Mouse (Mus musculus): Measurements from ENCODE around the gene Tmem14a. TPM values are rescaled to one million over a fixed set of nuclear protein-coding genes. Genes with fewer than 3 reads are reported as not detected.
"Not testable (repeated sequence)": the region's sequence is repeated elsewhere in the genome, so short reads cannot be mapped to it uniquely, and the experiment has no call there.

Tmem14a gene
- polyA plus RNA-seq, 1 experiment from 2014 or later: 9.6 TPM

DNA sequence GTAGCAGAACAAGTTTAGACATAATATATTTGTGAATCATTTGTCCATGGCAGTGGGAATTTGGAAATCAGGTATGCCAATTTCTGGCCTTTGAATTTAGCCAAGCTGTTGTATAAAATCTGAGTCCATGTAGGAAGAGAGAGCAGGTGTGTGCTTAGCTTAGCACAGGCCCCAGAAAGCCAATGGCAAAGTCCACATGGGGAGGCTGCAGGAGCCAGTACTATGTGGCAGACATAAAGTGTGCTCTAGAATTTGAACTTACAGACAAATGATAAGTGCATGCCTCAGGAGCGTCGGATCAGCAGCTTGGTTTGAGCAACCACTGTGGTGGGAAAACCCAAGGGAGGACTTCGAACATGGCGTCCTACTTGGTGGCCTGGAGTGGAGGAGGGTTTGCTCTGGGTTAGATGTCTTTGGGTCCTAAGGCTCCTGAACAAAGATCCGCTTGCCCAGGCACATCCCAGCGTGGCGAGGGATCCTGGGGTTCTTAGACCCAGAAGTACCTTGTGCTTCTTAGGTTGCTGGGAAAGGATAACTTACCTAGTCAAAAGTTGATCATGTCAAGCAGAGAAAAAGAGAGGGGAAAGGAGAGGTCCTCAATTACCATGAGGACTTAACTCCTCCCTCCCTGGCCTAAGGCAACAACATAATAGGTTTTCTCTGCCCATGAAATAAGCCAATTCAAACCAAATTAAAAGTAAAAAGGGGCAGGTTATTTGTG lies 37.4 kb downstream of the Tmem14a start:
- no peak overlapping the region for H3K9ac ChIP-seq
- H3K27me3 ChIP-seq: no peaks in the 10 kb centered on the region
- ATAC-seq (replicated peaks; ENCODE audit: insufficient number of reproducible peaks, insufficient read depth, low FRiP score, low read depth): no peak
- no peak overlapping the region for H3K4me3 ChIP-seq
- H3K4me2 ChIP-seq: no peak overlapping the region
- 85% methylated on average over 7 of the region's 7 CpGs for WGBS
- no peaks in the 10 kb centered on the region for H3K4me1 ChIP-seq (replicated peaks)
- no peaks in the 10 kb centered on the region for H3K9me3 ChIP-seq (replicated peaks)
- H3K36me3 ChIP-seq: no peaks in the 10 kb centered on the region
- no peak overlapping the region for H3K27ac ChIP-seq

DNA sequence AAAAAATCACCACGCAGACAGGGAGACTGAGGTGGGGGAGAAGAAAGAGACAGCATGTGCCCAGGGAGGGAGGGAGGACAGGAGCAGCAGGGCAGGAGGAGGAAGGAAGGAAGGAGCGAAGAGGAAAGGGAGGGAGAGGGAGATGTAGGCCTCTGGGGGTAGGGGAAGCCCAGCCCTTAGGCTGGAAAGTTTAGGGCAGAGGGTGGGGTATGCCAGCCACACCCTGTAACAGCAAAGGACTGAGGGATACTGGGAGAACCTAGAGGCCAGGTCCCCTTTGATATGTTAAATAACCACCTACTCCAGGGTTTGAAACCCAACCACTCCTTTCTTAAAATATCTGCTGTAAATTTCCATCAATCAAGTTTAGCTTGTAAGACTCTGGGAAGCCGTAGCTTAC lies 38.0 kb downstream of the Tmem14a start:
- no peaks in the 10 kb centered on the region for H3K36me3 ChIP-seq
- ATAC-seq (replicated peaks; ENCODE audit: insufficient number of reproducible peaks, insufficient read depth, low FRiP score, low read depth): no peak
- no peaks in the 10 kb centered on the region for H3K27me3 ChIP-seq
- H3K4me2 ChIP-seq: no peak overlapping the region
- H3K4me1 ChIP-seq (replicated peaks): no peaks in the 10 kb centered on the region
- WGBS: 70% methylated on average over 3 of the region's 3 CpGs
- H3K27ac ChIP-seq: no peak overlapping the region
- no peak overlapping the region for H3K4me3 ChIP-seq
- H3K9me3 ChIP-seq (replicated peaks): no peaks in the 10 kb centered on the region
- H3K9ac ChIP-seq: no peak overlapping the region

DNA sequence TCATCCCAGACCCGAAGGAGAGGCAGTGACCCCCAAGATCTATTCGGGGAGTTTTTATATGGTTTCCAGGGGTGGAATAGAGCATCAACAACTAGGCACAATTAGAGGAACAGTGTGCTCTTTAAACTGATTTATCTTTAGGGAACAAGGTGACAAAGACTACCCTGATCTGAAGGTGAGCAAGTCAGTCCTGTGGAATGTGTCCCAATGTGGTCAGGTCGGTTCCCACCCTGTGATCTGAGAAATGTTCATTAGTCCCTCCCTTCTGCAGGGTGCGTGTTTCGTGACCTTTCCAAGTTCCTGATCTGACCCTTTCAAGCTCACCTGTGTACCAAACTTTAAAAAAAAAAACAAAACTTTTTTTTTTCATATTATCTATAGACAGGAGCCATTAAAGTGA lies 38.5 kb downstream of the Tmem14a start:
- no peaks in the 10 kb centered on the region for H3K27me3 ChIP-seq
- H3K27ac ChIP-seq: no peak overlapping the region
- no peak overlapping the region for H3K9ac ChIP-seq
- no peak overlapping the region for H3K4me2 ChIP-seq
- H3K9me3 ChIP-seq (replicated peaks): no peaks in the 10 kb centered on the region
- H3K36me3 ChIP-seq: no peaks in the 10 kb centered on the region
- 73% methylated on average over 5 of the region's 5 CpGs for WGBS
- ATAC-seq (replicated peaks; ENCODE audit: insufficient number of reproducible peaks, insufficient read depth, low FRiP score, low read depth): no peak
- H3K4me1 ChIP-seq (replicated peaks): no peaks in the 10 kb centered on the region
- H3K4me3 ChIP-seq: no peak overlapping the region

DNA sequence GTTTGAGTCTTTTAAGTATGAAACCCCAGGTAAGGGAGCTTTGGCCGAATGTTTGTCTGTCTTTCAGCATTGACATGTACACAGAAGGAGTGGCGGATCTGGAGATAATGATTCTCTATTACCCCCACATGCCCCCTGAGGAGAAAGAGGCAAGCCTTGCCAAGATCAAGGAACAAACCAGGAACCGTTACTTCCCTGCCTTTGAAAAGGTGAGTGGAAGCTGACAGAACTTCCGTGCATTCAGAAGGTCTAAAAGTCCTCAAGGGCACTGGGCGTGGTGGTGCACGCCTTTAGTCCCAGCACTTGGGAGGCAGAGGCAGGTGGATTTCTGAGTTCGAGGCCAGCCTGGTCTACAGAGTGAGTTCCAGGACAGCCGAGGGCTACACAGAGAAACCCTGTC lies 41.6 kb downstream of the Tmem14a start:
- WGBS: 76% methylated on average over 8 of the region's 8 CpGs
- not testable (repeated sequence) for ATAC-seq (replicated peaks; ENCODE audit: insufficient number of reproducible peaks, insufficient read depth, low FRiP score, low read depth)

DNA sequence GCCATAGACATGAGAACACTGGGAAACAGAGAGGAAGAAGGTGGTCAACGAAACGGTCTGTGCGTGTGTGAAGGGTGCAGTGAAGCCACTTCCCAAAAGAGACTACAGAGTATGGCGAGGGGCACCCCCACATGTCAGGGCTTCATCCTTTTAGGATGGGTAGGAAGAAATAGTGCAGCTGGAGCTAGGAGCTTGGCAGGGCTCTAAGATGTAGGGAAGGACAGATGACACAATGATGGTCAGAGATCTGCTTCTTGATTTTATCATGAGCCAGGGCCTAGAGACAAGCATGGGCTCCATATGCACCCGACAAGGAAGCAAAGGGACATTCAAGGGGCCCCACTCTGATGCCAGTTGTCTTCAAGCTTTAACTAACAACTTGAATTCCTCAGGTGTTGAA lies 44.0 kb downstream of the Tmem14a start:
- Histone ChIP-seq H3K9me3 (replicated peaks) (no peaks in the 10 kb centered on the region), H3K4me3 (no peak overlapping the region), H3K27me3 (no peaks in the 10 kb centered on the region), H3K9ac (no peak overlapping the region), H3K4me1 (replicated peaks) (no peaks in the 10 kb centered on the region), H3K4me2 (no peak overlapping the region), H3K27ac (no peak overlapping the region), H3K36me3 (no peaks in the 10 kb centered on the region)
- ATAC-seq (replicated peaks; ENCODE audit: insufficient number of reproducible peaks, insufficient read depth, low FRiP score, low read depth): no peak
- WGBS: 81% methylated on average over 5 of the region's 5 CpGs

More for the DNA sequence above, 41.6 kb downstream of the Tmem14a start:
- not testable (repeated sequence) for H3K4me3 ChIP-seq; H3K27me3 ChIP-seq; H3K36me3 ChIP-seq; H3K4me1 ChIP-seq (replicated peaks); H3K9ac ChIP-seq; H3K9me3 ChIP-seq (replicated peaks); H3K4me2 ChIP-seq; H3K27ac ChIP-seq

DNA sequence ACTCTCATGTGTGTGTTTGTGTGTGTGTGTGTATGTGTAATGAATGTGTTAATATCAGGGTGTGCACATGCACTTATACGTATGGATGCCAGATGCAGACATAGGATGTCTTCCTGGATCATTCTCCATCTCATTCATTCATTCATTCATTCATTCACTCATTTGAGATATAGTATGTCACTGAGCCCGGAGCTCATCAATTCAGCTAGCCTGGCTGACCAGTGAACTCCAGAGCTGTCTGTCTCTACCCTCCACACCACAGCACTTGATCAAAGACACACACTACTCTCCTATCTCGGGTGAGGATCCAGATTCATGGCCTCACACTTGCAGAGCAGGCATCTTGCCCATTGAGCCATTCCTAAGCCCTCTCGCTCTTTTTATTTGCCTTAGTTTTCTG lies 45.6 kb downstream of the Tmem14a start:
- no peaks in the 10 kb centered on the region for H3K27me3 ChIP-seq
- H3K4me2 ChIP-seq: no peak overlapping the region
- ATAC-seq (replicated peaks; ENCODE audit: insufficient number of reproducible peaks, insufficient read depth, low FRiP score, low read depth): no peak
- 76% methylated on average over 4 of the region's 4 CpGs for WGBS
- H3K4me1 ChIP-seq (replicated peaks): no peaks in the 10 kb centered on the region
- no peak overlapping the region for H3K27ac ChIP-seq
- no peak overlapping the region for H3K4me3 ChIP-seq
- no peaks in the 10 kb centered on the region for H3K9me3 ChIP-seq (replicated peaks)
- no peaks in the 10 kb centered on the region for H3K36me3 ChIP-seq
- no peak overlapping the region for H3K9ac ChIP-seq

DNA sequence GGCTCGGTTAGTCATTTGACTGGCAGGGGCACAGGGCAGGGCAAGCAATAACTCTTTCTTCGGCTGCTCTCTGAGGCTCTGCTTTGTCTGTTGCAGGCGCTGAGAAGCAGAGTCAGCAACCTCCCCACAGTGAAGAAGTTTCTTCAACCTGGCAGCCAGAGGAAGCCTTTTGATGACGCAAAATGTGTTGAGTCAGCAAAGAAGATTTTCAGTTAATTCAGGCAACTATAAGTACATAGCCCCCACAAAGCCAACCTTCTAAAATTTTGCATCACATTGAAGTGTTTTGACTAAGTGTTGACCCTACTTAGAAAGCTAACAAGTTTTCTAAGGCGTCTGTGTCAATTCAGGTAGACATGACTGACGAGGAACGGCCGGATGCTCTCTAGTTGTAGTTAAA lies 46.4 kb downstream of the Tmem14a start:
- H3K36me3 ChIP-seq: no peaks in the 10 kb centered on the region
- no peak overlapping the region for H3K4me3 ChIP-seq
- ATAC-seq (replicated peaks; ENCODE audit: insufficient number of reproducible peaks, insufficient read depth, low FRiP score, low read depth): no peak
- no peak overlapping the region for H3K27ac ChIP-seq
- WGBS: 74% methylated on average over 8 of the region's 8 CpGs
- no peak overlapping the region for H3K4me2 ChIP-seq
- H3K9me3 ChIP-seq (replicated peaks): no peaks in the 10 kb centered on the region
- no peaks in the 10 kb centered on the region for H3K4me1 ChIP-seq (replicated peaks)
- H3K9ac ChIP-seq: no peak overlapping the region
- H3K27me3 ChIP-seq: no peaks in the 10 kb centered on the region

DNA sequence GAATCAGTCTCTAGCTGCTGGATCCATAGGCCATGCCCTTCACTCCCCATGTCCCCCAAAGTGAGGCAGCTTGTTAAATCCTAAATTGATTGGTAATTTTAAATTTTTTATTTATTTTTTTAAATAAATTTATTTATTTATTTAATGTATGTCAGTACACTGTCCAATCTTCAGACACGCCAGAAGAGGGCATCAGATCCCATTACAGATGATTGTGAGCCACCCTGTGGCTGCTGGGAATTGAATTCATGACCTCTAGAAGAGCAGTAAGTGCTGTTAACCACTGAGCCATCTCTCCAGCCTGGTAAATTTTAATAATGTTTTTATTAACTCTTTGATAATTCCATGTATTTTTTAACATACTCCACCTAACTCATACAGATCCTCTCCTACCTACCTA lies 48.4 kb downstream of the Tmem14a start:
- WGBS: 74% methylated on average over 1 of the region's 1 CpGs

DNA sequence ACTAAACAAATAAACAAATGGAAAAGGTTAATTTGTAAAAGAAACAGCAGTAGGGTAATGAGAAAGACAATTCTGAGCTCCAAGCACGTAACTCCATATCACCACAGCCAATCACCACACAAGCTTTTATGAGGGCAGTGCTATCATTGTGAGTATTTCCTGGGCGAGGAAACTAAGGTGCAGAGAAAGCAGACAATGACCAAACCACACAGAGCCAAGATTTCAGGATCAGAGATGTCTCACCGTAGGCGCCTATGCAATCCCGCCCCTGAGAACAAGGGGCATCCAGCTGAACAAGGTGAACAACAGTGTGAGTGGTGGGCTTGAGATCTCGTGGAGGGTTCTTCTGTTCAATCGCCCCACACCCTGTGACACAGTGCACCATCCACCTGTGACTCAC lies 49.1 kb downstream of the Tmem14a start:
- not testable (repeated sequence) for ATAC-seq (replicated peaks; ENCODE audit: insufficient number of reproducible peaks, insufficient read depth, low FRiP score, low read depth)

More for the DNA sequence above, 48.4 kb downstream of the Tmem14a start:
- 0 out of 2 replicates have a peak, but pooled peaks cover 2% of the 10 kb centered on the region for H3K4me1 ChIP-seq (replicated peaks)
- H3K9me3 ChIP-seq (replicated peaks): no peaks in the 10 kb centered on the region
- H3K36me3 ChIP-seq: no peaks in the 10 kb centered on the region
- ATAC-seq (replicated peaks; ENCODE audit: insufficient number of reproducible peaks, insufficient read depth, low FRiP score, low read depth): no peak
- H3K27me3 ChIP-seq: no peaks in the 10 kb centered on the region
- H3K4me3 ChIP-seq: no peak overlapping the region
- no peak overlapping the region for H3K4me2 ChIP-seq
- H3K27ac ChIP-seq: no peak overlapping the region
- no peak overlapping the region for H3K9ac ChIP-seq

DNA sequence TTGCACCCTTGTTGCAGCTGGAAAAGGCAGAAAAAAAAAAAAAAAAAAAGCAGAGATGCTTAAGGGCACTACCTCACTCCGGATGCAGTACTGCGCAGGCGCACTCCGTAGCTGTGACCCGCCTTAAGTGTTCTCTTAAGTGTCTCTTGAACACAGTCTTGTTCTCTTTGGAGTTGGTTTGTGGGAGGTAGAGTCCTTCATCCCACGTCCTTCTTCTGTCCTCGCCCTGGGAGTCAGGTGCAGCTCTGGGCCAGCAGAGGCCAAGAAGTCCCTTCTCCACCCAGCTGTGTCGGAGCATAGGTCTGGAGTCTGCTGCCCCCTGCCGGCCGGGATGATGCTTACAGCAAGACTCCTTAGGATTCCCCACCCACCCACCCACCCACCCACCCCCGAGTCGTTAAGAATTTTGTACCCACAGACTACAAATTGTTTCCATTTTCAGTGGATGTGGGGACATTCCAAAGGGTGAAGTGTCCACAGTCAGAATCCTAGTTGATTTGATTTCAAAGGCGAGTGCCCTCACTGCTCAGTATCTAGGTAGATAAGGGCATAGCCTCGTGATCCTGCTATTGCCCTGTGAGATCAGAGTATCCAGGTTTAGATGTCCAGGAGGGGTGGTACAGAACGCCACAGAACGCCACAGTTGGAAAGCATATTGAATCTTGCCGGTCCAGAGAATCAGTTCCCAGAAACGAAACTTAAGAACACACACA lies 53.1 kb downstream of the Tmem14a start:
- H3K9ac ChIP-seq: peak overlapping the region; percentile 18; the same call in 1 of the 2 replicates
- ATAC-seq (replicated peaks; ENCODE audit: insufficient number of reproducible peaks, insufficient read depth, low FRiP score, low read depth): peak; percentile 54; the same call in 1 of the 2 replicates
- peaks cover 5% of the 10 kb centered on the region for H3K4me1 ChIP-seq (replicated peaks)
- 17% methylated on average over 18 of the region's 18 CpGs for WGBS
- H3K27ac ChIP-seq: no peak overlapping the region
- H3K27me3 ChIP-seq: no peaks in the 10 kb centered on the region
- H3K4me2 ChIP-seq: peak overlapping the region; percentile 81
- no peaks in the 10 kb centered on the region for H3K36me3 ChIP-seq
- peak overlapping the region; percentile 49 for H3K4me3 ChIP-seq
- no peaks in the 10 kb centered on the region for H3K9me3 ChIP-seq (replicated peaks)

More for the DNA sequence above, 49.1 kb downstream of the Tmem14a start:
- not testable (repeated sequence) for H3K4me3 ChIP-seq; H3K9ac ChIP-seq; H3K9me3 ChIP-seq (replicated peaks); H3K4me1 ChIP-seq (replicated peaks); H3K4me2 ChIP-seq; H3K27ac ChIP-seq; H3K27me3 ChIP-seq; H3K36me3 ChIP-seq
- WGBS: 75% methylated on average over 7 of the region's 7 CpGs

DNA sequence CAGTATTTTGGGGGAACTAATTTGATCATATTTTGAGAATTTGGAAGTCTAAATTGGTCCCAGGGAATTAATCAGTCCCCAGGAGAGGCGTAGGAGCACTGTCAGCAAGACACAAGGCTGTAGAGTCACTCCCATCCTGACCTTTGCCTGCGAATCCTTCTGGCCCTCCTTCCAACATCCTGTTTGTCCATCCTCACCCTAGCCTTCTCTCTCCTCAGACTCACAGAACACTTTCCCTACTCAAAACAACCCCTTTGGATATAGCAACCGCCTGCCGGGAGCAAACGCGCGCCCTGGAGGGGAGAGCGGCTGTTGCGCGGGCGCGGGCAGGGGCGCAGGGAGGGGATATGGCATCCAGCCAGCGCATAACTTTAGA lies 53.7 kb downstream of the Tmem14a start:
- H3K9me3 ChIP-seq (replicated peaks): no peaks in the 10 kb centered on the region
- H3K4me1 ChIP-seq (replicated peaks): peaks cover 5% of the 10 kb centered on the region
- no peak for ATAC-seq (replicated peaks; ENCODE audit: insufficient number of reproducible peaks, insufficient read depth, low FRiP score, low read depth)
- H3K4me2 ChIP-seq: peak overlapping the region; percentile 81
- no peaks in the 10 kb centered on the region for H3K36me3 ChIP-seq
- WGBS: 24% methylated on average over 14 of the region's 14 CpGs
- 0 out of 2 replicates have a peak overlapping the region, but pooled peaks have one; percentile 18 for H3K9ac ChIP-seq
- H3K27me3 ChIP-seq: no peaks in the 10 kb centered on the region
- H3K4me3 ChIP-seq: peak overlapping the region; percentile 49
- no peak overlapping the region for H3K27ac ChIP-seq

DNA sequence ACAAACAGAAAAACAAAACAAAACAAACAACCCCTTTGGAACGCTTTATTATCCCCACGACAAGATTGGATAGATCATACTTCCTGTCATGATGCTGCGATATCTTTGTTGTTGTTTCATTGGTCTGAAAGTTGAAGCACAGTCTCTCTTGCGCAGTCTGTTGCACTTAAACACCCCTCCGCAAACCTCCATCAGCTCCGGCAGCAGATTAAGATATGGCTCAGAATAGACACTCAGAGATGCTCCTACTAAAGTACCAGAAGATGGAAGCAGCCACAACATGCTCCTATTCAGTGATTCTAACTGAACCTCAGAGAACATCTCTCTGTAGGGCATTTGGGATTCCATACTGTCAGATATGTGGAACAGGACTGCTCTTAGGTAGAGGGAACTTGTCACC lies 54.7 kb downstream of the Tmem14a start:
- no peak for ATAC-seq (replicated peaks; ENCODE audit: insufficient number of reproducible peaks, insufficient read depth, low FRiP score, low read depth)
- H3K9ac ChIP-seq: no peak overlapping the region
- no peaks in the 10 kb centered on the region for H3K27me3 ChIP-seq
- 87% methylated on average over 6 of the region's 6 CpGs for WGBS
- H3K36me3 ChIP-seq: no peaks in the 10 kb centered on the region
- H3K4me1 ChIP-seq (replicated peaks): peaks cover 5% of the 10 kb centered on the region
- H3K4me3 ChIP-seq: no peak overlapping the region
- H3K9me3 ChIP-seq (replicated peaks): no peaks in the 10 kb centered on the region
- no peak overlapping the region for H3K27ac ChIP-seq
- H3K4me2 ChIP-seq: no peak overlapping the region
